Mouse (Mus musculus) thymus, adult 2 months (tissue): Measurements from ENCODE around the gene Pebp1. TPM values are rescaled to one million over a fixed set of nuclear protein-coding genes. Genes with fewer than 3 reads are reported as not detected.
A peak's percentile ranks its signal among the peaks of the same experiment; 100 is the strongest.

ENCODE experiments used
- DNase-seq: peaks from one replicate; pipeline ENCODE4 v3.0.0; 2021
- H3K27ac ChIP-seq: fragments of 200-500 bp; 2 replicates; pipeline ENCODE4 v1.5.1; 2012; ENCODE audit warnings: low read length, control low read depth; ENCODE audit not compliant: control insufficient read depth, insufficient read depth
- H3K27me3 ChIP-seq: fragments of 200-500 bp; 2 replicates; pipeline ENCODE4 v1.6.1; 2012; ENCODE audit warnings: mild to moderate bottlenecking, low read length, moderate library complexity, mixed read lengths; ENCODE audit not compliant: control insufficient read depth, insufficient read depth
- H3K36me3 ChIP-seq: fragments of 200-500 bp; 2 replicates; pipeline ENCODE4 v1.6.1; 2012; ENCODE audit warnings: mild to moderate bottlenecking, low read length, moderate library complexity; ENCODE audit not compliant: control insufficient read depth, insufficient read depth
- H3K4me1 ChIP-seq: fragments of 200-500 bp; replicated peaks from 2 replicates; pipeline ENCODE4 v1.6.1; 2012; ENCODE audit warnings: low read length; ENCODE audit not compliant: control insufficient read depth, insufficient read depth
- H3K4me3 ChIP-seq: fragments of 200-500 bp; 2 replicates; pipeline ENCODE4 v1.5.1; 2012; ENCODE audit warnings: mild to moderate bottlenecking, low read length, control low read depth, moderate library complexity; ENCODE audit not compliant: control insufficient read depth, insufficient read depth
- CTCF ChIP-seq: fragments of 200-500 bp; IDR thresholded peaks from 2 replicates; pipeline ENCODE4 v1.5.1; 2012; ENCODE audit warnings: mild to moderate bottlenecking, control low read depth, low read length, moderate library complexity, borderline replicate concordance; ENCODE audit not compliant: control insufficient read depth, poor library complexity, insufficient read depth; ENCODE audit errors: extremely low read depth
- POLR2A ChIP-seq: fragments of 200-500 bp; IDR thresholded peaks from 2 replicates; pipeline ENCODE4 v1.6.1; 2012; ENCODE audit warnings: mild to moderate bottlenecking, low read length, control low read depth, moderate library complexity; ENCODE audit not compliant: control insufficient read depth, poor library complexity, insufficient read depth; ENCODE audit errors: extremely low read depth
- WGBS: fragments of 180-500 bp; shearing (Covaris S2); methylation state at CpG from one replicate; pipeline ENCODE4 v1.1.7; 2018; 5-methylcytosine and 5-hydroxymethylcytosine counted together
- polyA plus RNA-seq: library from polyadenylated mRNA; depleted of rRNA; stranded (reverse); fragments of >200 nt; gene quantifications from 2 replicates; pipeline ENCODE4 v1.2.3, GENCODE M21; 2012

Pebp1 gene
- polyA plus RNA-seq, 1 experiment: 498 TPM

DNA sequence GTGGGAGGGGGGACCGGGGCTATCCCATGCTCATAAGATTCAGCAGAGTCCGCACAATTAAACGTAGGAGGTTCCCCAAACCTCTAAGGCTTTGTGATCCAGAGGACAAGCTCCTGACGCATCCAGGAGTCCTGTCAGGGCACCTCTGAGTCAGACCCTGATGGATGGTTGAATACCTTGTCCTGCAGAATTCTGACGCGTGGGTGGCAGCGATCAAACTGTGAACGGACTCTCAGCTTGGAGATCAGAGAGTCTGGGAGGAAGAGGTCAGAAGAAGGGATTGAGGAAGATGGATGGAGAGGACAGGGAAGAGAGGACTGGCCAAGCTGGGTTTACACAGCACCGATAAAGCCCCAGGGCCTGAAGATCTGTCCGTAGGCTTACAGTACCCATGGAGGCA, 26.5 kb upstream of the Pebp1 start:
- Histone ChIP-seq H3K4me3 (no peak overlapping the region), H3K36me3 (no peaks in the 10 kb centered on the region), H3K4me1 (peaks cover 4% of the 10 kb centered on the region; the same call in 1 of the 2 replicates), H3K27me3 (peaks cover 7% of the 10 kb centered on the region; the same call in 1 of the 2 replicates), H3K27ac (no peak overlapping the region)
- DNase-seq: no peak
- WGBS: 60% methylated on average over 10 of the region's 10 CpGs
- TF ChIP-seq CTCF (no peak), POLR2A (no peak)

DNA sequence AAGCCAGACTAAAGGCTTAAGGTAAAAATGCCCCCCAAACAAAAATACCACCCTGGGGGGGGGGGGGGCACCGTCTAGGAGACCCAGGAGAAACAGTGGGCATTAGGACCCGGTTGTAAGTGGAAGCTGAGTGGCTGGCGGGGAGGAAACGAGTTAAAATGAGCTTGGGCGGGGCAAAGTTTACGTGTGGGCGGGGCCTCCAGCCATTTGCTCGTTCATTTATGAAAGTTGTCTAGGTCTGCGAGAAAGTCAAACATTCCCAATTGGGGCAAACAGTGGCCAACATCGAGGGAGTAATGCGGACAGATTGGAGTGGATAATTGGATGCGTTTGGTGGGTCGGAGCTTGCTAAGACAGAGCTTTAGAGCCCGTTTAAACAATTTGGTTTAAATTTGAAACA, 26.0 kb upstream of the Pebp1 start:
- 31% methylated on average over 14 of the region's 14 CpGs for WGBS
- H3K27ac ChIP-seq: no peak overlapping the region
- no peak overlapping the region for H3K4me3 ChIP-seq
- DNase-seq: peak; percentile 12
- H3K36me3 ChIP-seq: no peaks in the 10 kb centered on the region
- TF ChIP-seq CTCF (no peak), POLR2A (no peak)
- no peaks in the 10 kb centered on the region for H3K4me1 ChIP-seq
- peaks cover 5% of the 10 kb centered on the region; the same call in 1 of the 2 replicates for H3K27me3 ChIP-seq

DNA sequence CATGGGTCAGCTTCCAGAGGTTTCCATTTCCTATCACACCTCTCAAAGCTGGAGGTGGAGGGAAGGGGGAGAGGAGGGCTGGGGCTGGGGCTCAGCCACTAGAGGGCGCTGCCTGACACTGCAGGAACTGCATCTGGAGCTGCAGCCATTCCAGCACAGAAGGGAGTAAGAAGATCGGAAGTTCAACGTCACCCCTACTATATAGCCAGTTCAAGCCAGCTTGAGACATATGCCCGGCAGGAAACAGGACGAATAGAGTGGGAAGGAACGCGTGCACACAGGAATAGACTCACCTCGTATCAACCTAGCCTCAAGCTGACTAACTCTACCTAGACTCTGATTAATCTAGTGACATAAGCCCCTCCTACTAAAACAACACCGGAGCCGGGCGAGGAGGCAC, 20.3 kb upstream of the Pebp1 start:
- Histone ChIP-seq H3K27ac (no peak overlapping the region), H3K36me3 (no peaks in the 10 kb centered on the region), H3K27me3 (no peaks in the 10 kb centered on the region), H3K4me1 (no peaks in the 10 kb centered on the region), H3K4me3 (no peak overlapping the region)
- peak; percentile 74 for DNase-seq
- TF ChIP-seq CTCF (peak; percentile 80; the same call in 1 of the 2 replicates), POLR2A (no peak)
- WGBS: 16% methylated on average over 11 of the region's 11 CpGs

DNA sequence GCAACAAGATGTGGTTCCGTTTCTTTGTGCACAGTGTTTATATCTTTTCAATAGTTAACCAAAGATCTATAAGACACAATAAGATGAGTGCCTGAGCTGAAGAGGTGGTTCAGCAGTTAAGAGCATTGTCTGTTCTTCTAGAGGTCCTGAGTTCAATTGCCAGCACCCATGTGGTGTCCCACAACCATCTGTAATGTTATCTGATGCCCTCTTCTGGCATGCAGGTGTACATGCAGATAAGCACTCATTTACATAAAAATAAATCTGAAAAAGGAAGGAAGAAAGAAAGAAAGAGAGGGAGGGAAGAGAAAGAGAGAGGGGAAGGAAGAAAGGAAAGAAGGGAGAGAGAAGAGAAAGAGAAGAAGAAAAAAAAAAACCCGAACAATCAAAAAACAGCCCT, 19.4 kb upstream of the Pebp1 start:
- Histone ChIP-seq H3K4me1 (no peaks in the 10 kb centered on the region), H3K36me3 (no peaks in the 10 kb centered on the region), H3K4me3 (no peak overlapping the region), H3K27ac (no peak overlapping the region), H3K27me3 (no peaks in the 10 kb centered on the region)
- DNase-seq: no peak
- WGBS: 89% methylated on average over 2 of the region's 2 CpGs
- no peak for TF ChIP-seq CTCF
- no peak for TF ChIP-seq POLR2A

DNA sequence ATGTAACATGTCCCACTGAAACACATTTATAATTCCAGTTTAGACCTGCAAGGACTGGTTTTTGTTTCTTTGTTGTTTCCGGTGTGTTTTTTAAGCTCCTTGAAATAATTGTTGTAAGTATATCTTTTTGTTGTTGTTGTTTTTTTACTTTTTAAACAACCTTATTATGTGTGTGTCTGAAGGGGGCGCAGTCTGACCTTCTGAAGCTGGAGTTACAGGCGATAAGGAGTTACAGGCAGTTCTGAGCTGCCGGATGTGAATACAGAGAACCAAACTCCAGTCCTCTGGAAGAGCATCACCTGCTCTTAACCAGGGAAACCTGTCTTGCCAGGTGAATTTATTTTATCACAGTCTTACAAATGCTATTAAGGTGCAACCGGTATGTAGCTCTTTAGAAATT, 18.3 kb upstream of the Pebp1 start:
- H3K27ac ChIP-seq: no peak overlapping the region
- no peaks in the 10 kb centered on the region for H3K36me3 ChIP-seq
- no peaks in the 10 kb centered on the region for H3K27me3 ChIP-seq
- TF ChIP-seq CTCF: no peak
- TF ChIP-seq POLR2A: no peak
- WGBS: 95% methylated on average over 5 of the region's 5 CpGs
- no peak overlapping the region for H3K4me3 ChIP-seq
- no peak for DNase-seq
- H3K4me1 ChIP-seq: no peaks in the 10 kb centered on the region

DNA sequence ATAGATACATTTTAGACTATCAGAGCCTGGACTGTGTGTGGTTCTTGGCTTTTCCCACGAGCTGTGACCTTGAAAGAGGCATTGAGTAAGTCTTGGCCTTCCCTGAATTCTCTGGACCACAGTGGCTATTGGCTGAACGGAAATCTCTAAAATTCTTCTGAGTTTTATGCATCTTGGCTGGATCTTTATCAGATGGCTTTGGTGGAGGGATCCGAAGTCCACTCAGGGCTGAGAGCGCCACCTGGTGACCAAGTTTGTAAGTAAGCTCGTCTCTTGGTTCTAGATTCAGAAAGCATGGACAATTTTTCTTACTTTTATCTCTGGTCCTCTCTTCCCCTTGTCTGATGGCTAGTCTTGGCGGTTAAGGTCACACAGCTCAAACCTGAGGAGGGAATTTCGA, 17.5 kb upstream of the Pebp1 start:
- TF ChIP-seq POLR2A: no peak
- no peak for TF ChIP-seq CTCF
- WGBS: 67% methylated on average over 7 of the region's 7 CpGs
- peak; percentile 61 for DNase-seq

DNA sequence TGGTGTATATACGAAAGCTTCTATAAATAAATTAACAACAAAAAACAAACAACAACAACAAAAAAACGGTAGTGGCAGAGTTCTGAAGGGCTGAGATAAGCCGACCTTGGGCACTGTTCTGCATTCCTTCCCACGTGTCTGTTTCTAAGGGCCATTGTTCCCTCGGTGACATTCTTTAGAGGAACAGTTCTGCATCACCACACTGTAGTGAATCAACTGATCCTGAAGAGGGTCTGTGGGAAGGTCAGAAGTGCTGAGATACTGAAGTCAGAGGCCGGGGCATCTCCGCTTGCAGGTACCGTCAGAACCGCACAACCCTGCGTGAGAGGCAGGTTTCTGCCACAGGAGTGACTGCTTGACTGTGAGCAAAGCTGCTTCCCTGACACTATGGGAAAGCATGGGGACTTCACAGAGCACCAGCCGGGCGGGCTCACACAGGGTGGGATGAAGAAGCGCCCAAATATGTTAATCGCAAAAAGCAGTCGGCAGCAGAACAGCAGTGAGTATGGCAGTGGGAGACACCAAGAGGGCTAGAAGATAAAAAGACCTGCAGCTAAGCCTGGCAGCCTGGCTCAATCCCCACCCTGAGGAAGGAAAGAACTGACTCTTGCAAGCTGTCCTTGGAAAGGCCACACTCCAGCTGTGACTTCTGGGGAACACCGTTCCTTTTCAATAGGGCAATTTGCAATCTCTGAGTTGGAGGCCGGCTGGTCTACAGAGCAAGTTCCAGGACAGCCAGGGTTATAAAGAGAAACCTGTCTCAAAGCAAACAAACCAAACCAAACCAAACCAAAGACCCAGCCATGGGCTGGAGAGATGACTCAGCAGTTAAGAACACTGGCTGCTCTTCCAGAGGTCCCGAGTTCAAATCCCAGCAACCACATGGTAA, 16.5 kb upstream of the Pebp1 start:
- no peak overlapping the region for H3K4me3 ChIP-seq
- no peak for TF ChIP-seq POLR2A
- no peak for TF ChIP-seq CTCF
- DNase-seq: no peak

More for the DNA sequence above, 17.5 kb upstream of the Pebp1 start:
- H3K36me3 ChIP-seq: no peaks in the 10 kb centered on the region
- H3K27me3 ChIP-seq: no peaks in the 10 kb centered on the region
- no peak overlapping the region for H3K4me3 ChIP-seq
- no peak overlapping the region for H3K27ac ChIP-seq
- no peaks in the 10 kb centered on the region for H3K4me1 ChIP-seq

More for the DNA sequence above, 16.5 kb upstream of the Pebp1 start:
- 85% methylated on average over 18 of the region's 18 CpGs for WGBS
- H3K36me3 ChIP-seq: no peaks in the 10 kb centered on the region
- no peaks in the 10 kb centered on the region for H3K27me3 ChIP-seq
- H3K4me1 ChIP-seq: no peaks in the 10 kb centered on the region
- no peak overlapping the region for H3K27ac ChIP-seq
